Mouse (Mus musculus) adrenal gland, adult 8-10 months (tissue): ENCODE data around the gene Fhad1. TPM values are rescaled to one million over a fixed set of nuclear protein-coding genes. Genes with fewer than 3 reads are reported as not detected.
A peak's percentile ranks its signal among the peaks of the same experiment; 100 is the strongest.

Source experiments
- DNase-seq: peaks from one replicate; pipeline ENCODE4 v3.0.0; 2022
- total RNA-seq, 4 experiments: library from RNA; stranded (reverse); gene quantifications; 2 replicates each; pipeline ENCODE4 v1.2.4; 2022

Fhad1 gene
- total RNA-seq, 4 experiments from 2014 or later = 0.32 to 1.9 (median 1.1) TPM

- no peak for DNase-seq
Measured at GRCm38 (mm10) chr4:141881289-141881914, 133.5 kb downstream of the Fhad1 start.

DNA sequence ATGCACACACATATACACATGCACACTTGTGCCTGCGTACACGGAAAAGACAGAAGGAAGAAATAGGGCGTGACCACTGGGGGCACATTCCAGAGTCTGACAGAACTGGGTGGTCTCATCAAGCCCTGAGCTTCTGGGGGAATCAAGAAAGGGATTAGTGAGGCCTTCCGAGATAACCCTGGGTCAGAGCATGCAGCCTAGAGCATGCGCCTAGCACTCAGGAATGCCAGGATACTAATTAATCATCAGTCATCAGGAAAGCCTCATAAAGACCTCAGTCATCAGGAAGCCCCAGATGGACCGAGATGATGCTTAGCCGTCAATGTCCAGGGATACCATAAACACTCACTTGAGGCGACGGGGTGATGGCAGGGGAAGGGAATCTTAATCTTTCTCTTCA is 135.0 kb downstream of the Fhad1 start:
- no peak for DNase-seq

DNA sequence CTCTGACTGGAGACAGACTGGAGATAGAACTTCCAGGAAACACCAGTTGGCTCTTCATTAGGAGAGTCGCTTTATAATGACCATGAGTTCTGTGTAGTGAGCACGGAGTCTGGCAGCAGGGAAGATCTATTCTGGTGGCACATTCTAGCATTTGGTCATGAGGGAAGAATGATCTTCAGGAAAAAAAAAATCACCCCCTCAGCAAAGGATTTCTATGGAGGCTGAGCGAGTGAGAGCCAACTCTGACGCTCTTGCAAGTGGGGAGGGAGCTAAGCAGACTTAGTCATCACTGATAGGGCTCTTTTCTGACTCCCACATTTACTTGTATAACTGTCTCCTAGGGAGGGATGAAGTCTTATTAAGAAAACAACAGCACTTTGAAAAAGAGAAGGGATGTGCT is 135.8 kb downstream of the Fhad1 start:
- DNase-seq = no peak

DNA sequence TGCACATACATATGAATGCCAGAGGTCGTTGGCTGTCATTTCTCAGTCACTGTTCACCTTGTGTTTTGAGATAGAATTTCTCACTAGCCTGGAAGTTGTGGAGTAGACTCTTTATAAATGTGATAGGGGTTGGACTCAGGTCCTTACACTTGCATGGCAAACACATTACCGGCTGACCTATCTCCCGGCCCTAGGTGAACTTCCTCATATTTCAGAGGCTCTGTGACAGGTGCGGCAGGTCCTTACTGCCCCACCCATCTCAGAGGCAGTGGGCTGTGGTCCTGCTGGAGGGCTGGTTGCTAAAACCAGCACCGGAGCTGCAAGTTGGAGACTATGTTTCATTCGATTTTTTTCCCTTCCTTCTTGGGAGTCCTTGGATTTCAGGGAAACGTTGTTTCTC is 136.3 kb downstream of the Fhad1 start:
- DNase-seq = no peak

- no peak for DNase-seq
Measured at GRCm38 (mm10) chr4:141875481-141876108, 139.3 kb downstream of the Fhad1 start.

DNA sequence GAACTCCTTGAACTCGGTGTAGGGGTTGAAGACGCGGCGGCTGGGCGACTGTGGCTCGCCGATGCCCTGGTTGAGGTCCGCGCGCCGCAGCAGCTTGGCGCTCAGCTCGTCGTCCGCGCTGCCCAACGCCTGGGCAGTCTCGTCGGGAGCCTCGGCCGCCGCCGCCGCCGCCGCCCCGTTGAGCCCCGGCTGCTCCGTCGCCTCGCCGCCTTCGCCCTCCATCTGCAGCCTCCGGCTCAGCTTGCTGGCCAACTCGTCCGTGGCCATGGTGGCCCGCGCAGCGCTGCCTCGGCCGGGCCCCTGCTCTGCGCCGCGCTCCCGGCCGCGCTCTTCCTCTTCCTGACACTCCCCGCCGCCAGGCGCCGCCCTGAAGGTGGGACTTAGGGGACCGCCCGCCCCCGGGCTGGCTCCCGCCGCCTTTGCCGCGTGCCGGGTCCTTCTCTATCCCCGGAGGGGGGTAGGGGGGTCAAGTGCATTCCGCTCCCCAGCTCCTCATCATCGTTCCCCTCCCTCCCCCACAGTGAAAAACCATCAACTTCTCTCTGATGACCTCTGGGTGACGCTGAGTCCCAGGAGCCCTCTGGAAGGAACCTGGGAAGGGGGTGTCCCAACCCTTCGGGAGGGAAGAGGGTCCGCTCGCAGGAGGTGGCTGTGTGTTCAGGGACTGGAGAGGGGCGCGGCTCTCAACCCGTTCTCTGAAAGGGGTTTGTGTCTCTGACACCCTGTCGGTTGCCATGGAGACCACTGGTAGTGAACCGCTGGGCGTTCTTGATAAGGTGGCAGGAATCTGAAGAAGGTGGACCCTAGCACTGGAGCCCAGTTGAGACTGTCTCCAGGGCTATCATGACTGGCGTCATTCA is 140.1 kb downstream of the Fhad1 start, which contains the start of gene Efhd2:
TSS of gene Efhd2 (minus strand) at position 320 of the 860 bp plus-strand sequence.
- DNase-seq = peak; percentile 58

GRCm38 (mm10) chr4:141874111-141874600 is 140.7 kb downstream of the Fhad1 start:
- DNase-seq = no peak

DNA sequence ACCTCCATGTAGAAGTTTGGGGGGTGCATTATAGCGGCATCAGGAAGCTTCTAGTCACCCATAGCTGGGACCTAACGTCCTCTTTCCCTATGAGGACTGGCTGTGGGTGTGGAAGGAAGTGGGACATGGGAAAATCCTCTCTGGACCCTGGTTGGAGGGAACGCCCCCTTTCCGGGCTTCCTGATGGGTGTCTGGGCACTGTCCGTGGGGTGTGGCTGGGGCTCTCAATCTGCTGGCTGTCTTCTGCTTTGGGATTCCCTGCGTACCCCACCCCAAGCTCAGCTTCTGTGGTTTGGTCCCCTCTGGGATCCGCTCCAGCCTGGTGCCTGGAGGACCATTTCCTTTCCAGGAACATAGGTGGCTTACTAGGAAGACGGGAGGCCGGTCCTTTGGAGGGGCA is 141.9 kb downstream of the Fhad1 start:
- DNase-seq = no peak

GRCm38 (mm10) chr4:141871909-141872308 is 143.0 kb downstream of the Fhad1 start:
- no peak for DNase-seq

- no peak for DNase-seq
Measured at GRCm38 (mm10) chr4:141871333-141871725, 143.6 kb downstream of the Fhad1 start.

DNA sequence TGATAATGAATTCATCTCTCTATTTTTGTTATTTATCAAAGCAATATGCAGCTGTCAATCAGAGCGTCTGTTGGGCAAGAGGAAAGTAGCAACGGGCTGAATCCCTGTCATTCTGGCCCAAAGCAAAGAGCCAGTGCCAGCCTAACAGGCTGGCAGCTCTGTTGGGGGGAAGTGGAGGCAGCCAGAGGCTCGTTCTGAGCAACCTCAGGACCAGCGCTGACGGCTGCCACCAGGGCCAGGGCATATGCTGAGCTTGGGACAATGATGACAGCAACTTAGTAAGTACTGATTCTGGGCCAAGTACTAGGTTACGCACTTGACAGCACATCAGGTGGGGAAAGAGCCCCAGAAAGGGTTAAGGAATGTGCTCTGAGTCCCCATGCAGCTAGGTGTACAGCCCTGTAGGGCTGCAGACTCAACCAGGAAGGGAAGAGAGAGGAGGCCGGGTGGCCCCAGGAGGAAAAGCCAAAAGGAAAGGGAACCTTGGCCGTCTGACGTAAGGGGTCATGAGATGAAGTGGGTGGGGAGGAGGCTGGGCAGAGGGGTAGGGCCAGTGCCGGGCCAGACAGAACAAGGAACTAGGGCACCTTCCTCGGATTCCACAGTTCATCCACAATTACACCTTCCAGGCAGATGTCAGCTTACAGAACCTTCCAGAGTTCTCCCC is 144.1 kb downstream of the Fhad1 start:
- DNase-seq = no peak

DNA sequence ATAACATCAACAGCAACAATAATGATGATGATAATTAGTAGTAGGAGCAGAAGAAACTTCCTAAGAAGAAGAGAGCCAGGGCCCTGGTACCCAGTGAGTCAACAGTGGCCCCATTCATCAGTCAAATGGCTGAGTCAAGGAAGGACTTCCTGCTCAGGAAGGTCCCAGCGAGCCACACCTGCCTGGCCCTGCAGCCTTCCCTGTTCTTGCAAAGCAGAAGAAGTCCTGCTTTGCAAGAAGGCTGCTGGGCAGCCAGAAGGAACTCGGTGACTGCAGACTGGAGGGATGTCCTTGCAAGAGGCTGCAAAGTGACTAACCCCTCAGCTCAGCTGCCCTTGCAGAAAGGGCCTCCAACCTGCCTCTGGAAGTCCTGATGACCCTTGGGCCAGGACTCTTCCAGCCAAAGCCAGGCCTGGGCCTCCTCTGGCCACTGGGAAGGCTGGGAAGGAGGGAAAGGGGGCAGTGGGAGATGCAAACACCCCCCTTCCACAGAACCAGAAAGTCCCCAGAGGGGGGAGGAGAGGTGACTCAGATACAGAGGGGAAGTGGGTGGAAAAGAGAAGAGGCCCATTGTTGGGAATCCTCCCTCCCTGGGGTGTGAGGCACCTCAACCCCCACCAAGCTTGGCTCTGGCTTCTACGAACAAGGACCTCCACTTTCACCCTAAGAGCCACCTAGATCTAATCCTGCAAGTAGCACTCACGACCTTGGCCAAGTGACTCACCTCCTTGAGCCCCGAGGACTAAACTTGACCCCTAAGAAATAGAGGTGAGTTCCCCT is 145.3 kb downstream of the Fhad1 start:
- no peak for DNase-seq

- no peak for DNase-seq
Measured at GRCm38 (mm10) chr4:141868051-141868450, 146.8 kb downstream of the Fhad1 start.

- no peak for DNase-seq
Measured at GRCm38 (mm10) chr4:141867498-141867897, 147.4 kb downstream of the Fhad1 start.

- DNase-seq = no peak
Measured at GRCm38 (mm10) chr4:141866933-141867490, 147.9 kb downstream of the Fhad1 start.

- no peak for DNase-seq
Measured at GRCm38 (mm10) chr4:141865600-141865999, 149.3 kb downstream of the Fhad1 start.

DNA sequence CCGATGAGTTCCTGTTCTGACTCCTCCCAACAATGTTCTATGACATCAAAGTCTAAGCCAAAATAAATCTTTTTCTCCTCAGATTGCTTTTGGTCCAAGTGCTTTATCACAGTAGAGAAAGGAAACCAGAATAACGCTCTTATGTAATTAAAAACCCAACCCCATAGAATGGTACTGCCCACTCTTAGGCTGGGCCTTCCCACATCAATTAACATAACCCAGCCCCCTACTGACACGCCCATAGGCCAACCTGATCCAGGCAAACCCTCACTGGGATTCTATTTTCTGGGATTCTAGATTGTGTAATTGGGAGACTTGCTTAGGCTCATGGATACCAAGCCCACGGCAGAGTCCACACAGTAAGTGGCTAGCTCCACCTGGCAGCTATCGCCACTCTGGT is 149.9 kb downstream of the Fhad1 start:
- no peak for DNase-seq

DNA sequence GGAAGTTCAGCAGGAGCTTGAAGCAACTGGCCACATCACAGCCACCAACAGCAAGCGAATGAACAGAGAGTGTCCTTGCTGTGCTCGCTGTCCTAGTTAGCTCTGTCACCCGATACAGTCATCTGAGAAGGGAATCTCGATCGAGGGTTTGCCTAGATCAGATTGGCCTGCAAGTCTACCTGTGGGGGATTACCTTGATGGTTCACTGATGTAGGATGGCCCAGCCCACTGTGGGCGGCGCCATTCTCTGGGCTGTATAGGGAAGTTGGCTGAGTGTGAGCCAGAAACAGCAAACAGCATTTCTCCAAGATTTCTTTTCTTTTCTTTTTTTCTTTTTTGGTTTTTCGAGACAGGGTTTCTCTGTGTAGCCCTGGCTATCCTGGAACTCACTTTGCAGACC is 150.4 kb downstream of the Fhad1 start:
- DNase-seq = no peak

GRCm38 (mm10) chr4:141863726-141864280 is 151.1 kb downstream of the Fhad1 start:
- no peak for DNase-seq

DNA sequence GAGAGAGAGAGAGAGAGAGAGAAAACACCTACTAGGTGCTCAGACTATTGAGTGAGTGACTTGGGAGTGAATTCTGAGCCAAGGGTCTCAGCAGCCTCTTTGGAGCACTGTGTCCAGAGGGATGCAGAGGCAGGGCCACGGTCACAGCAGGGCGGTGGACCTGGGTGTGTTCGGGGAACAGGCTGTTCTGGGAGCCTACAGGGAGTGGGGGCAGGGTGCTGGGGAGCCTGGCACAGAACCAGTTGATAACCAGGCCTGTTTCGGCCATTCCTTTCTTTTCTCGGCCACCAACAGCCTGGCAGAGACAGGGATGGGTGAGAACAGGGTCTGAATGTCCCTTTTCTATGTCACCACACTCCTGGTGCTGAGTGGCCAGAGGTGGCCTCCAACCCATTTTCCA is 152.0 kb downstream of the Fhad1 start:
- no peak for DNase-seq

- DNase-seq = no peak
Measured at GRCm38 (mm10) chr4:141861591-141862295, 153.1 kb downstream of the Fhad1 start.
